Mouse (Mus musculus) urinary bladder, postnatal 25 days (tissue): ENCODE results near the gene Lrfn1.

ENCODE experiments used
- DNase-seq: peaks from one replicate; pipeline ENCODE4 v3.0.0; 2022; ENCODE audit warnings: low spot score

Lrfn1 gene

GRCm38 (mm10) chr7:28451531-28452360 is at the start of gene Lrfn1:
Lrfn1 (plus strand) TSS chr7:28451980.
- no peak for DNase-seq

DNA sequence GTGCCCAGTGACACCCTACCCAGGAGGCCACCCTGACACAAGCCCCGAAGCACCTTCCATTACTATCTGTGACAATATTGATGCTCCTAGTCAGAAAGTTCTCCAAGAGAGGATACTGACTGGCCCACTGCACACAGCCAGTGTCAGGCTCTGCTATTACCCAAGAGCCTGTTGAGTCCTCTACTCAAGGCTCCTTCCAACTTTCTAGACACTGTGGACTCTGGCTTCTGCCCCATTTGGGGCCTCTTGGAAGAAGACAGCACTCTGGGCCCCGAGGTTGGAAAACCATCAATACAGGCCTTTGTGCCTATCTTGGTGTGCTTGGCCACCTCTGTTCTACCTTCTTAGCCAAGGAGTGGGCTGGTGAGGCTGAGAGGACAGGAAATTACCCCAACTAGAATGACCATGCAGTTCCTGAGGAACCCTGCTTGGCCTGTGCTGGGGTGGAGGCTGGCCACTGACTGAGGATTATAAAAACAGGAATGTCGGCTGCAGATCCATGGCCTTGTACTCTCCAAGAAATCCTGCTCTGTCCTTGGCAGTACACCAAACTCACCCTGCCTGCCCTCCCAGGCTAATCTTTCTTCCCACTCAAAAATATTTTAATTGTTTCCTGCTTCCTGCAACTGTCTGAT is 40.8 kb upstream of the Lrfn1 start:
- DNase-seq, result peak; percentile 41

- DNase-seq, result no peak
These were observed 39.0 kb upstream of the Lrfn1 start for GRCm38 (mm10) chr7:28412826-28413225.

- no peak for DNase-seq
These were observed 34.4 kb upstream of the Lrfn1 start for GRCm38 (mm10) chr7:28417368-28417767.

- DNase-seq, result peak; percentile 40
These were observed 33.6 kb upstream of the Lrfn1 start for GRCm38 (mm10) chr7:28418096-28418670.

DNA sequence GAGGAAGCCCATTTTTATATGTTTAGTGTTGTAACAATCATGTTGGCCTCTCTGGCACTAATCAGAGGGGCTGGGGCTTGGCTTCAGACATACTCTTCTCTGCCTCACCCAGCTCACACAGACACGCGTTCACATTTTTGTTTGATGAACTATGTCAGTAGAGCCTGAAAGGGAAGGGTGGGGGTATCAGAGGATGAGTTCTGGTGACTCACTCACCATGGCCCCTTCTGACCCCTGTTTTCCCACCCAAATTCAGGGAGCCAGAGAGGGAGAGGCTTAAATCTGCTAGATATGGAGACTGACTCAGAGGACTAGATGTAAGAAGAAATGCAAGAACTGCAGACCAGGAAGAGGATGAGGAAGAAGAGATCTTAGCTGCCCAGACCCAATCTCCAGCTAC is 32.4 kb upstream of the Lrfn1 start:
- DNase-seq, result no peak

GRCm38 (mm10) chr7:28423018-28423417 is 28.8 kb upstream of the Lrfn1 start:
- no peak for DNase-seq

GRCm38 (mm10) chr7:28427738-28428137 is 24.0 kb upstream of the Lrfn1 start:
- no peak for DNase-seq

DNA sequence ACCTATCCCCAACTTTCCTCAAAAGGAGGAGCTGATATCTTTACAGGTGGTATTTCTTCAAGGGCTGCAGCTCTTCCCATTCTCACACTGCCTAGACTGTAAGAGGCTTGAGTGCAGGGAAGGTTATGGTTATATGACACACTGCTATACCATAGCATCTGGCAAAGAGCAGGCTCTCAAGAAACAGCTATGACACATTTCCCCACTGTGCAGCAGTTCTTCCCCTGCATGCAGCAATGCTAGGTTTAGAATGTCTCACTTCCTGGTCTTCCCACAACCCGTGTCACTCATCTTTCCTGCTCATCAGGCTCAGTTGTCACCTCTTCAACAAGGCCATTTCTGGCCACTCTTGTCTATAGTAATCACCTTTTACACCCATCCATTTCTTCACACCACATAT is 21.3 kb upstream of the Lrfn1 start:
- no peak for DNase-seq

DNA sequence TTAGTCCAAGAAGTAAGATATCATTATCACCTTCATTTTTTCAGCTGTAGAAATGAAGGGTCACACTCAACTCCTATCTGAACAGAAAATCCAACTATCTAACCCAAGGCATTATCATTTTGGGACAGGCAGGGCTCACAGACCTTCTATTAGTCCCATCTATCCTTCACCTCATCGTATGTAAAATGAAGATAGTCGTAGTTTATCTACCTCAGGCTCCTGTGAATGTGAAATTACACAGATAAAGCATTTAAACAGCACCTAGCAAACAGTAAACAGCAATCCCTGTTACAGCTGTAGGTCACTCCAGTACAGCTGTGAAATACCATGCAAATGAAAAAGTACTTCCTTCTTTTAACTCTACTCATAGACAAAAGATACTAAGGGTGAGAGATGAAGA is 19.5 kb upstream of the Lrfn1 start:
- DNase-seq, result no peak

DNA sequence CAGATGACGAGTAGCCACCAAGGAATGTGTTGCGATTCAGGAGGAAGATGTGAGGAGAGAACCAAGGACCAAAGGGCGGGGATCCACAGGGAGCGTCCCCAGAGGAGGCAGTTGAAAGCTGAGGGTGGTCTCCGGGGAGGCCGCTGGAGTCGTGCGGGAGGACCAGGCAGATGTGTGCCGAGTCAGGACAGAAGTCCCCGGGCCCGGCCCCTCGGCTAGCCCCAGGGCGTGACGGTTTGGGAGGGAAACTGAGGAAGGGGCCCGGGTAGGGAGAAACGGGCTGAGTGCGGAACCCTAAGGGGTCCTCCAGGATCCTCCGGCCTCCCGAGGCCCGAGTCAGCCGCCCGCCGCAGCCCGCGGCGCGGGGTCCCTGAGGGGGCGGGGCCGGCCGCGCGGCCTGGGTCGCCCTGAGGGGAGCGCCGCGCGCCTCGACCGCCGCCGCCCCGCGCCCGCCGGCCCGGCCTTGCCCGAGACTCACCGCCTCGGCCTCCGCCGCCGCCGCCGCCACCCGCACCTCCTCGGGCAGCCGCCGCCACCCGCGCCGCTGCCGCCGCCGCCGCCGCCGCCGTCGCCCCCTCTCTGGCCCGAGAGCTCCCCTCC is 16.0 kb upstream of the Lrfn1 start:
- DNase-seq, result no peak

DNA sequence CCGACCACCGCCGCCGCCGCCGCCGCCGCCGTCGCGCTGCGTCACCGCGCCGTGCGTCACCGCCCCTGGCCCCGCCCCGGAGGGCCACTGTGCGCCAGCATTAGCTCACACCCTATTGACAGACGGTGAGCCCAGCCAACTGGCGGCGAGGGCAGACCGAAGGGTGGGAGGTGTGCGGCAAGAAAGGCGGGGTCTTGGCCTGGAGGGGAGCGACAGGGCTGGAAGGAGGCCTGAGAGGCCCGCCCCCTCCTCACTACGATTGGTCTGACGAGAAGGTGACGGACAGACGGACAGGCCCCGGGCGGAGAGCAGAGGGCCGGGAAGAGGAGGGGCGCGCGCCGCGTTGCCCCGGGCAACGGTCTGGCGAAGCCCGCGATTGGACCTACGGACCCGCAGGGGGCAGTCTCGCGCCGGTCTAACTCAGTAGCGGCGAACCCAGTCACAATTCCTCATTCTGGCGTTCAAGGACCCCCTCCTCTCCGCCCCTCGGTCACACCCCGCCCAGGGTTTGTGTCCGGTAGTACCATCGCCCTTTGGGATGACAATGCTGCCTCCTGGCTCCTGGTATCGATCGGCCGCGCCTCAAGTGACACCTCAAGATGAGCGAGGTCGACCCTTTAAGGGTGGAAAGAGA is 15.4 kb upstream of the Lrfn1 start:
- peak; percentile 99 for DNase-seq

DNA sequence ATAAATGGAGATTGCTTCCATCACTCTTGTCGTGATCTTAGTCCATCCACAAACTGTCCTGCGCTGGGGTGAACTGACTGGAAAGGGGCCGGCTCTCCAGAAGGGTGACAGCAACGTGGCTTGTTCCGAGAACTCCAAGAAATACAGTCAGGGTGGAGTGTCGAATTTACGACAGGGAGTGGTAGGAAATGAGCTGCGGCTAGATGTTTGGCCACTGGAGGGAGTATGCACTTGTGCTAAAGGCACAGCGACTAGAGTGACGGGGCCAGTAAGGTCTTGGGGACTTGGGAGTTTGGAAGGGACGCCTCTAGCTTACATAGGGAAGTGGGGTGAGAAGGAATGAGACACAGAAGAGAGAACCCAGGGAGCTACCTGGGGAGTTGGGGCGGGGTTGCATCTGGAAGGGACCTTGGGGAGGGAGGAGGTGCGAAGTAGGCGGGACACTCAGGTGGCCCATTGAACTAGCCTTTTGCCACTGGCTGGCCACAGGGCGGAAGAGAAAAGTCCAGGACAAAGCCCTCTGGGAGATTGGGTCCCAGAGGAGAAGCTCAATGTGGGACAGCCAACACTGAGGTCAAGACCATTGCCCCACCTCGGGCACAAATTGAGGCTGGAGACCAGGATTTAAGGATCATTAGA is 14.7 kb upstream of the Lrfn1 start, which contains the start of gene Gmfg:
Gene Gmfg (plus strand): TSS at position 516 of the 639 bp plus-strand sequence.
- peak; percentile 59 for DNase-seq

DNA sequence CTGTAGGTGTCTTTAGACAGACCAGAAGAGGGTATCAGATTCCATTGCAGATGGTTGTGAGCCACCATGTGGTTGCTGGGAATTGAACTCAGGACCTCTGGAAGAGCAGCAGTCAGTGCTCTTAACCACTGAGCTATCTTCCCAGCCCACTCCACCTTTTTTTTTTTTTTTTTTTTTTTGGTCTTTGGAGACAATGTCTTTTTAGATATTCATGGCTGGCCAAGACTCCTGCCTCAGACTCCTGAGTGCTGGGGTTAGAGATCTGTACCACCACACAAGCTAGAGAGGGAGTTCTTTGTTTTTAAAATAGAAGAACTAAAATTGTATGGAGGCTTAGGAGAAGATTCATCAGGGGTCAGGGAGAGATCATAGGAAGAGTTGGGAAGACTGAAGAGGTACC is 13.8 kb upstream of the Lrfn1 start:
- DNase-seq, result no peak

- DNase-seq, result no peak
These were observed 13.0 kb upstream of the Lrfn1 start for GRCm38 (mm10) chr7:28438771-28439170.

GRCm38 (mm10) chr7:28440739-28441138 is 11.0 kb upstream of the Lrfn1 start:
- no peak for DNase-seq

DNA sequence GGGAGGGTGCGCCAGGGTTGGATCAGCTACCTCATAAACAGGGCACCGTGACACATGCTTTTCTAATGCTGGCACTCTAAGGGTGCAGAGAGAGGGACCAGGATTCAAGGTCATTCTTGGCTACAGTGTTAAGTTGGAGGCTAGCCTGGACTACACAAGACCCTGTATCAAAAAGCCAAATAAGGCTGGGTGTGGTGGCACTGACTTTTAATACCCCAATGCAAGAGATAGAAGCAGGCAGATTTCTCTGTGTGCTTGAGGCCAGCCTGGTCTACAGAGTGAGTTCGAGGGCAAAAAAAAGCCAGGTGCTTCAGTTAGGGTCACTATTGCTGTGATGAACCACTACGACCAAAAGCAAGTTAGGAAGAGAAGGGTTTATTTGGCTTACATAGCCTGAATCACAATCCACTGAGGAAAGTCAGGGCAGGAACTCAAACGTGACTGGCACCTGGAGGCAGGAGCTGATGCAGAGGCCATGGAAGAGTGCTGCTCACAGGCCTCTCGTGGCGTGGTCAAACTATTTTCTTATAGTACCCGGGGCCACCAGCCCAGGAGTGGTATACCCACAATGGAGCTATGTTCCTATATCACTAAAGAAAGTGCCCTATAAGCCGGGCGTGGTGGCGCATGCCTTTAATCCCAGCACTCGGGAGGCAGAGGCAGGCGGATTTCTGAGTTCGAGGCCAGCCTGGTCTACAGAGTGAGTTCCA is 9.8 kb upstream of the Lrfn1 start:
- DNase-seq, result no peak

- no peak for DNase-seq
These were observed 9.1 kb upstream of the Lrfn1 start for GRCm38 (mm10) chr7:28442688-28443087.

- DNase-seq, result no peak
These were observed 7.3 kb upstream of the Lrfn1 start for GRCm38 (mm10) chr7:28444344-28444974.

- DNase-seq, result peak; percentile 92
These were observed 5.3 kb upstream of the Lrfn1 start for GRCm38 (mm10) chr7:28446446-28446845.
